Mouse (Mus musculus) limb, embryonic 14.5 days (tissue): ENCODE measurements around the gene Nkx2-2. TPM values are rescaled to one million over a fixed set of nuclear protein-coding genes. Genes with fewer than 3 reads are reported as not detected.

Experiments
- ATAC-seq: fragments of 200-750 bp; cut with Nextera tagmentation; 2 replicates; pipeline ENCODE4 v1.8.0; 2017; ENCODE audit warnings: low read depth, moderate number of reproducible peaks, moderate TSS enrichment; ENCODE audit not compliant: low FRiP score
- DNase-seq: peaks from one replicate; pipeline ENCODE4 v3.0.0-alpha.2; 2015; ENCODE audit warnings: low spot score
- H3K27ac ChIP-seq: fragments of 300-500 bp; sonication (generic); replicated peaks from 2 replicates; pipeline ENCODE4 v1.5.1; 2014; ENCODE audit warnings: low read depth, mild to moderate bottlenecking, low read length, moderate library complexity, mixed read lengths
- H3K27me3 ChIP-seq: fragments of 300-500 bp; sonication (generic); 2 replicates; pipeline ENCODE4 v1.6.1; 2014; ENCODE audit warnings: low read length, mixed read lengths; ENCODE audit not compliant: control insufficient read depth, insufficient read depth
- H3K36me3 ChIP-seq: fragments of 300-500 bp; sonication (generic); 2 replicates; pipeline ENCODE4 v1.6.1; 2014; ENCODE audit warnings: mild to moderate bottlenecking, low read length, moderate library complexity, mixed read lengths; ENCODE audit not compliant: control insufficient read depth, insufficient read depth
- H3K4me1 ChIP-seq: fragments of 300-500 bp; sonication (generic); 2 replicates; pipeline ENCODE4 v1.6.1; 2014; ENCODE audit warnings: antibody characterized with exemption, low read length, mixed read lengths; ENCODE audit not compliant: control insufficient read depth, insufficient read depth
- H3K4me2 ChIP-seq: fragments of 300-500 bp; sonication (generic); replicated peaks from 2 replicates; pipeline ENCODE4 v1.6.1; 2014; ENCODE audit warnings: low read depth, mild to moderate bottlenecking, low read length, moderate library complexity; ENCODE audit not compliant: severe bottlenecking
- H3K4me3 ChIP-seq: fragments of 300-500 bp; sonication (generic); replicated peaks from 2 replicates; pipeline ENCODE4 v1.5.1; 2014; ENCODE audit warnings: low read length
- H3K9ac ChIP-seq: fragments of 300-500 bp; sonication (generic); 2 replicates; pipeline ENCODE4 v1.6.1; 2014; ENCODE audit warnings: mild to moderate bottlenecking, low read depth, low read length, moderate library complexity; ENCODE audit not compliant: severe bottlenecking
- H3K9me3 ChIP-seq: fragments of 300-500 bp; sonication (generic); 2 replicates; pipeline ENCODE4 v1.6.1; 2016; ENCODE audit warnings: low read length; ENCODE audit not compliant: control insufficient read depth
- POLR2A ChIP-seq: fragments of 200-500 bp; IDR thresholded peaks from 2 replicates; pipeline ENCODE4 v1.8.0; 2012; ENCODE audit warnings: inconsistent platforms, mild to moderate bottlenecking, moderate library complexity, borderline replicate concordance; ENCODE audit not compliant: insufficient read depth, insufficient read length; ENCODE audit errors: extremely low read depth
- WGBS: fragments of 180-500 bp; shearing (Covaris S2); extraction: QIAGEN DNeasy Blood & Tissue Kit; methylation state at CpG from one replicate; pipeline ENCODE4 v1.1.7; 2014; 5-methylcytosine and 5-hydroxymethylcytosine counted together
- polyA plus RNA-seq, 2 experiments: library from polyadenylated mRNA; depleted of rRNA in 1 of 2; stranded (reverse) in 1 of 2; unstranded in 1 of 2; fragments of >200 nt; fragmentation: Nextera tagmentation in 1 of 2; extraction: Ambion mirVana in 1 of 2; gene quantifications; 2 replicates each; pipeline versions ENCODE4 v1.2.1 to v1.2.3; 2012 to 2014

Nkx2-2 gene
- polyA plus RNA-seq, 2 experiments, result 0.20 to 0.22 TPM

DNA sequence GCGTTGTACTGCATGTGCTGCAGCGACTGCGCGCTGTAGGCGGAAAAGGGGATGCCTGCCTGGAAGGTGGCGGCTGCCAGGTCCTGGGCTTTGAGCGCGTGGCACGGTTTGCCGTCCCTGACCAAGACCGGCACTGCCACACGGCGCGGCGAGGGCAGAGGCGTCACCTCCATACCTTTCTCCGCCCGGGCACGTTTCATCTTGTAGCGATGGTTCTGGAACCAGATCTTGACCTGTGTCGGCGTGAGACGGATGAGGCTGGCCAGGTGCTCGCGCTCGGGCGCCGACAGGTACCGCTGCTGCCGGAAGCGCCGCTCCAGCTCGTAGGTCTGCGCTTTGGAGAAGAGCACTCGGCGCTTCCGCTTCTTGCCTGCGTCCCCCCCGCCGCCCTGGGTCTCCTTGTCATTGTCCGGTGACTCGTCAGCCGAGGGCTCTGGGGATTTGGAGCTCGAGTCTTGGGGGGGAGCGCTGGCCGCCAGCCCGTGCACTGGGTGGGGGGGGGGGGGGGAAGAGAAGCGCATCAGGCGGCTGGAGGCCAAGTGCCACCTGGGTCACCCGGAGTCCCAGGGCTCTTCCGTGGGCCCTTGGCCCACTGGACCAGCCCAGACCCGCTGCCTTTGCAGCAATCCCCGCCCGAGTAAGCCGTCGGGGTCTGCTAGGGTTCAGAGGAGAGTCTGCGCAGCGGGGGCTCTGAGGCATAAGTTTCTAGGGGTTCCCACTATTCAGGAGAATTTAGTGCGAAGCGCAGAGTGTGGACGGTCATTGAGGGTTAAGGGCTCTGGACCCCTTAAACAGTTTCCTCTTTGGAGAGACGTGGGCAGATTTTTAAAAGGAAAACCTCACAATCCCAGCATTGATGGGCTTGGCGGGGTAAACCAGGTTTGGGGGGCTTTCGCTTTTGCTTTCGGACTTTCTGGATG, 9.7 kb downstream of the Nkx2-2 start:
- Histone ChIP-seq H3K4me1 (peaks cover 8% of the 10 kb centered on the region; the same call in 1 of the 2 replicates), H3K4me2 (peak overlapping the region; percentile 28; the same call in 1 of the 2 replicates), H3K9me3 (no peaks in the 10 kb centered on the region), H3K4me3 (peak overlapping the region; percentile 21), H3K27ac (no peak overlapping the region), H3K27me3 (peaks cover 96% of the 10 kb centered on the region), H3K9ac (no peak overlapping the region), H3K36me3 (no peaks in the 10 kb centered on the region)
- DNase-seq (no peak), ATAC-seq (no peak)
- under 1% methylated on average over 63 of the region's 65 CpGs for WGBS
- TF ChIP-seq POLR2A, result no peak

DNA sequence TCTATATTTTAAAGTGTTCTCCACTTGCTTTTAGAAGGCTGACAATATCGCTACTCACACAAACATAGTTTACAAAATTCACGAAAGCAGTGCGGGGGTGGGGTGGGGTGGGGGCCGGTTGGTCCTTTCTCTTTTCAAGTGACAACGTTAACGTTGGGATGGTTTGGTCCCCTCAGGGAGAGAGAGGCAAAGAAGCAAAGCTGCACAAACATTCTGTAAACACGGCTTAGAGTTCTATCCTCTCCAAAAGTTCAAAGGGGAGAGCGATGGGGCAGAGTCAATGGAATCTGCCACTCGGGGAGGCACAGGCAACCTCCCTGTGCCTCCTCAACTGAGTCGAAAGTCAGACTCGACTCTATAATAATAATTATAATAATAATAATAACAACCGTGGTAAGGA, 10.5 kb downstream of the Nkx2-2 start:
- under 1% methylated on average over 12 of the region's 12 CpGs for WGBS
- Histone ChIP-seq H3K27me3 (peaks cover 95% of the 10 kb centered on the region), H3K4me2 (peak overlapping the region; percentile 28; the same call in 1 of the 2 replicates), H3K36me3 (no peaks in the 10 kb centered on the region), H3K4me3 (peak overlapping the region; percentile 21; the same call in 1 of the 2 replicates), H3K9me3 (no peaks in the 10 kb centered on the region), H3K4me1 (peaks cover 8% of the 10 kb centered on the region; the same call in 1 of the 2 replicates), H3K9ac (no peak overlapping the region), H3K27ac (no peak overlapping the region)
- DNase-seq, result no peak
- no peak for TF ChIP-seq POLR2A
- ATAC-seq, result no peak

DNA sequence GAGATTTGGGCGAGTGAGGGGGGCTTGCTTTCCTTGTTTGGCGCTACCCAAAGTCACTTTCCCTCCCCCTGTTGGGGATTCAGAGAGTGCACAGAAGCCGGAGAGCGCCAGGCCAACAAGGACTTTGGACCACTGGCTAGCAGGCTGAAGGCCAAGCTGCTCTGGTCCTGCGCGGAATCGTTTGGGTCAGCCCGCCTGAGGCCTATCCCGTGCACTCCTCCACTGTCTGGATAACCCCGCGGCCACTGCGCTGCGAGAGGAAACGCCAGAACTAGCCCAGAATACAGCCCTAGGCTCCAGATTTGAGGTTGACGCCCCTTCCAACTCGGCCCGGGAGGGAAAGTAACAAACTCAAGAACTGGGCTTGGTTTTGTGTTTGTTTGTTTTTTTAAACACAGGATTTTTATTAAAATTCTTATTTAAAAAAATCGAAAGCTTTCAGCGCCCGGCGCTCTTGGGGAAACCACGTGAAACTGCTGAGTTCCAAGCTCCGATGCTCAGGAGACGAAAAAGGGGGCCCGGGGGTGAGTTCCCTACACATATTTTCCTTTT, 11.3 kb downstream of the Nkx2-2 start:
- Histone ChIP-seq H3K27me3 (peaks cover 95% of the 10 kb centered on the region), H3K4me2 (no peak overlapping the region), H3K9me3 (no peaks in the 10 kb centered on the region), H3K4me3 (0 out of 2 replicates have a peak overlapping the region, but pooled peaks have one; percentile 7), H3K9ac (no peak overlapping the region), H3K4me1 (peaks cover 8% of the 10 kb centered on the region; the same call in 1 of the 2 replicates), H3K27ac (no peak overlapping the region), H3K36me3 (no peaks in the 10 kb centered on the region)
- 3% methylated on average over 25 of the region's 25 CpGs for WGBS
- DNase-seq, result no peak
- no peak for ATAC-seq
- TF ChIP-seq POLR2A, result no peak

DNA sequence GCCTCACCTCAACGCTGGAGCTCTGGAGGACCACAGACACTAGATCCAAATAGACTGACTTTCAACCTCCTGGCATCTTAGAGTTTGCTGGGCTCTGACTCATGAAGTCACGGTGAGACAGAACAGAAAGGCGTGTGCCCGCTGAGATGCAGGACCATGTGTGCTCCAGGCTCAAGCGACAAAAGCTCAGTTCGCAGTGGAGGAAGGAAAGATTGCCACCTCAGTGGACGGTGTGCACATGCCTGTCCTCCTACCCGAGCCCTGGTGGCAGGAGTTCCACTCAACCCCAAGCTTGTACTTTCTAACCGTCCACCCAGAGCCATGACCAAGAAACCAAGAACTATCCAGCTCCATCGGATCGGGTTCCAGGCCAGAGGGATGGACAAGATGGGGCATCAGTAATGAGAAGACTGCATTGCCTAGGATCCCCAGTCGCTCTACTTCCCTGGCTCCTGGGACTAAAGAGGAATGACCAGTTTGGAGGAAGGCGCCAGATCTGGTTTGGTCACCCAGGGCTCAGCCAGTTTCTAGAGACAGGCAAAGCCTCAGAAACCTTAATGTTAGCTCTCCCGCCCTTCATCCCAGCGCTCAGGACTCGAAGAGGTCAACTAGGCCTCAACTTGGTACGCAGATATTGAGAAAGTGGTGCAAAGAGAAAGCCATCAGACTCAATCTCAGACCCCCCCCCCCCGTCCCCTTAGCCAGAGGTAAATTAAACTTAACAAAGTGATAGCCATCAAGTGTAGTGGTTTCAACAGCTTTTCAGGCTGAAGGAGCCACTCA, 11.9 kb downstream of the Nkx2-2 start:
- Histone ChIP-seq H3K9me3 (no peaks in the 10 kb centered on the region), H3K4me2 (no peak overlapping the region), H3K4me3 (no peak overlapping the region), H3K27ac (no peak overlapping the region), H3K27me3 (peaks cover 90% of the 10 kb centered on the region), H3K4me1 (peaks cover 8% of the 10 kb centered on the region; the same call in 1 of the 2 replicates), H3K36me3 (no peaks in the 10 kb centered on the region), H3K9ac (no peak overlapping the region)
- no peak for DNase-seq
- TF ChIP-seq POLR2A, result no peak
- WGBS, result 12% methylated on average over 18 of the region's 18 CpGs
- no peak for ATAC-seq

DNA sequence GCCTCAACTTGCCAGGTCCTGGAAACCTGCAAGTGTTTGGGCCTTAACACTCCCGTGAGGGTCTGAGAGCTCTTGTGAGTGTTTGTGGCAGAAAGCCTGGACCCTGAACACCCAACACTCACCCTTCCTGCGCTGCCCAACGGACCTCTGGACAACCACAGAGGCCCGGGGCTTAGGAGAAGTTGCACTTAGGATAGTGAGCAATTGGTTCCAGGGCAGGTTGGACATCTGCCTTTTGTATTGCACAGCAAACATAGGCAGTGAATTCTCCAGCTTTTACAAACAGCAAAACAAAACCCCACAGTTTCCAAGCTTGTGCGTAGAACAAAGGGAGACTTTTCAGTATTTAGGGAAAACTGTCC, 12.8 kb downstream of the Nkx2-2 start:
- Histone ChIP-seq H3K4me2 (no peak overlapping the region), H3K9ac (no peak overlapping the region), H3K27me3 (peaks cover 83% of the 10 kb centered on the region), H3K9me3 (no peaks in the 10 kb centered on the region), H3K4me3 (no peak overlapping the region), H3K36me3 (no peaks in the 10 kb centered on the region), H3K27ac (no peak overlapping the region), H3K4me1 (peaks cover 8% of the 10 kb centered on the region; the same call in 1 of the 2 replicates)
- no peak for TF ChIP-seq POLR2A
- ATAC-seq, result no peak
- no peak for DNase-seq
- 8% methylated on average over 5 of the region's 5 CpGs for WGBS
